Mouse (Mus musculus) kidney, embryonic 16.5 days (tissue): ENCODE measurements around the gene Adam12. TPM values are rescaled to one million over a fixed set of nuclear protein-coding genes. Genes with fewer than 3 reads are reported as not detected.
A peak's percentile ranks its signal among the peaks of the same experiment; 100 is the strongest.

Experiments
- ATAC-seq: fragments of 200-750 bp; cut with Nextera tagmentation; 2 replicates; pipeline ENCODE4 v1.8.0; 2017; ENCODE audit warnings: moderate TSS enrichment; ENCODE audit not compliant: low FRiP score, low TSS enrichment
- H3K27ac ChIP-seq: fragments of 300-500 bp; sonication (generic); 2 replicates; pipeline ENCODE4 v1.5.1; 2014; ENCODE audit warnings: low read length
- H3K27me3 ChIP-seq: fragments of 300-500 bp; sonication (generic); 2 replicates; pipeline ENCODE4 v1.6.1; 2014; ENCODE audit warnings: low read length, control low read depth, mixed read lengths; ENCODE audit not compliant: insufficient read depth
- H3K36me3 ChIP-seq: fragments of 300-500 bp; sonication (generic); 2 replicates; pipeline ENCODE4 v1.6.1; 2014; ENCODE audit warnings: low read length, control low read depth, mixed read lengths; ENCODE audit not compliant: insufficient read depth
- H3K4me1 ChIP-seq: fragments of 300-500 bp; sonication (generic); 2 replicates; pipeline ENCODE4 v1.6.1; 2014; ENCODE audit warnings: low read length, control low read depth, mixed read lengths; ENCODE audit not compliant: insufficient read depth
- H3K4me2 ChIP-seq: fragments of 300-500 bp; sonication (generic); replicated peaks from 2 replicates; pipeline ENCODE4 v1.6.1; 2014; ENCODE audit warnings: low read depth, low read length
- H3K4me3 ChIP-seq: fragments of 300-500 bp; sonication (generic); 2 replicates; pipeline ENCODE4 v1.5.1; 2014; ENCODE audit warnings: mild to moderate bottlenecking, low read length
- H3K9ac ChIP-seq: fragments of 300-500 bp; sonication (generic); replicated peaks from 2 replicates; pipeline ENCODE4 v1.6.1; 2014; ENCODE audit warnings: low read length
- H3K9me3 ChIP-seq: fragments of 300-500 bp; sonication (generic); 2 replicates; pipeline ENCODE4 v1.6.1; 2016; ENCODE audit warnings: low read length, control low read depth
- WGBS: fragments of 180-500 bp; shearing (Covaris S2); extraction: QIAGEN DNeasy Blood & Tissue Kit; methylation state at CpG from one replicate; pipeline ENCODE4 v1.1.7; 2014; 5-methylcytosine and 5-hydroxymethylcytosine counted together
- polyA plus RNA-seq: library from polyadenylated mRNA; unstranded; fragments of >200 nt; fragmentation: Nextera tagmentation; extraction: Ambion mirVana; gene quantifications from 2 replicates; pipeline ENCODE4 v1.2.1, GENCODE M21; 2015

The Adam12 gene
- polyA plus RNA-seq, 1 experiment from 2014 or later, result 4.5 TPM

DNA sequence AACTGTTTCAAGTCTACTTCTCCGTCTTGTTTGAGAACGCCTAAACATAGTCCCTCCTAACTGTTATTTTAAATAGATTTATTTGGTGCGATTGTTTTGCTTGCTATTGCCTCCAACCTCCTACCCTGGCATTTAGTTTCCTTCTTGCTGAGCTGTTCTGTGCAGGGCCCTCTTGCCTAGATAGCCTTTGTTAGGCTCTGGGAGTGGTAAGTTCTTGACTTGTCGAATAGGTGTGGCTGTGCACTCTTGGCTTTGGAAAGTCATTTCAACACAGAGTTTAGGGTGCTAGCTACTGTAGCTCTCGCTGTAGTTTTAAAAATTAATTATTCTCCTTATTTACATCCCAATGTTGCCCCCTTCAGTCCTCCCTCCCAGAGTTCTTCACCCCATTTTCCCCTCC, 222.8 kb downstream of the Adam12 start:
- ATAC-seq, result no peak

DNA sequence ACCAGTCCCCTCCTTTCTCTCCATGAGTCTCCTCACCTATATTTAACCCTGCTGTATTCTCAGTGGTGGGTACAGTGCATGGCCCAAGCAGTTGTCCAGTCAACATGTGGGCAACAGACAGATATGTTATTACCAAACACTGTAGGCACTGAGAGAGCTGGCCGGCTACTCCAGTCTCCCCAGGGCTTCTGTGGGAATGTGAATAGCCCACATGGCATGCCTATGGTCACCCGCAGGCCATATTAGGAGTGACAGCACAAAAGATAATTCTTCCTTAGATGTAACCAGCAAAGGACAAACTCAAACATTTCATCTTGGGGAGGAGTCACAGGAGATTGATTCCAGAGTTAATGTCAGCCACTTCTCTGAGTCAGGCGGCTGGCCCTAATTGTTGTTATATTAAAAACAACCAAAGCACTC, 224.0 kb downstream of the Adam12 start:
- Histone ChIP-seq H3K9ac (no peak overlapping the region), H3K27ac (no peak overlapping the region), H3K4me3 (no peak overlapping the region), H3K36me3 (no peaks in the 10 kb centered on the region), H3K4me2 (no peak overlapping the region), H3K27me3 (no peaks in the 10 kb centered on the region), H3K9me3 (peaks cover 5% of the 10 kb centered on the region), H3K4me1 (no peaks in the 10 kb centered on the region)
- no peak for ATAC-seq
- 80% methylated on average over 3 of the region's 3 CpGs for WGBS

More for the DNA sequence above, 222.8 kb downstream of the Adam12 start:
- peaks cover 5% of the 10 kb centered on the region for H3K9me3 ChIP-seq
- no peak overlapping the region for H3K4me3 ChIP-seq
- no peak overlapping the region for H3K27ac ChIP-seq
- 73% methylated on average over 5 of the region's 5 CpGs for WGBS
- no peaks in the 10 kb centered on the region for H3K4me1 ChIP-seq
- no peaks in the 10 kb centered on the region for H3K27me3 ChIP-seq
- no peak overlapping the region for H3K4me2 ChIP-seq
- H3K9ac ChIP-seq, result no peak overlapping the region
- H3K36me3 ChIP-seq, result no peaks in the 10 kb centered on the region

DNA sequence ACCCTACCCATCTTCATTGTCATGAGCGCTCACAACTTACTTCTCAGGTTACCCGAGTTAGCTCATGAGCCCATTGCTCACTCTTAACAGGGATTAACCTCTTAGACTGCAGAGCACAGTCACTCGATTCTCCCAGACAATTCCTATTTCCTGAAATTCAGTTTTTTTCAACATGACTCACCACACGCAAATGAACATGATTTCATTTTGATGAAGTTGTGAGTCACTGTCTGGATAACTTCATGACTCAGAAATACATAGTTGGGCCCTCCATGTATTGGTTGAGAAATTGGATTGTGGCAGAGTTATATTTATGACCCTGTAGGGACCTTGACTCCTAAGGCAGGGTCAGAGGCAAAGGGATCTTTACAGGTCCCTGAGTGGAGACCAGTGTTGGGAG, 230.4 kb downstream of the Adam12 start:
- H3K27ac ChIP-seq, result no peak overlapping the region
- H3K36me3 ChIP-seq, result no peaks in the 10 kb centered on the region
- ATAC-seq, result no peak
- no peaks in the 10 kb centered on the region for H3K27me3 ChIP-seq
- peaks cover 5% of the 10 kb centered on the region for H3K9me3 ChIP-seq
- H3K4me3 ChIP-seq, result no peak overlapping the region
- no peak overlapping the region for H3K9ac ChIP-seq
- peaks cover 6% of the 10 kb centered on the region; the same call in 1 of the 2 replicates for H3K4me1 ChIP-seq
- WGBS, result 85% methylated on average over 4 of the region's 4 CpGs
- H3K4me2 ChIP-seq, result no peak overlapping the region

DNA sequence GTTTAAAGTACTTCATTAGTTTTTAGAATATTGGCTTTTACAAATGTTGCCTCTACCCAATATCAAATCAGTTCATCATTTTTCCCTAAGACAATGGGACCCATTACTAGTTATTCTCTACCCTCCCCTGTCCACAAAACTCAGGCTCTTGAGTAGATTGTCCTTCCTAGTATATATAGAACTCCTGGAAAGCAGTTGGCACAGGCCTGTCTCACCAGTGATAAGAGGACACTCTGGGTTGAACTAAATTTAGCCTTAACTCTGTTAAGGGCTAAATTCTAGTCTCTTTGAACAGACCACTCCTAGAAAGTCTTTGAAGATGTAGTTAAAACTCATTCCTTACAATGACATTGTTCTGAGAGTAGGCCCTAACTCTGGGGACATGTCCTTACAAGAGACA, 241.0 kb downstream of the Adam12 start:
- Histone ChIP-seq H3K4me2 (no peak overlapping the region), H3K27ac (no peak overlapping the region), H3K9me3 (no peaks in the 10 kb centered on the region), H3K9ac (no peak overlapping the region), H3K27me3 (no peaks in the 10 kb centered on the region), H3K36me3 (no peaks in the 10 kb centered on the region), H3K4me3 (no peak overlapping the region), H3K4me1 (no peaks in the 10 kb centered on the region)
- no peak for ATAC-seq

DNA sequence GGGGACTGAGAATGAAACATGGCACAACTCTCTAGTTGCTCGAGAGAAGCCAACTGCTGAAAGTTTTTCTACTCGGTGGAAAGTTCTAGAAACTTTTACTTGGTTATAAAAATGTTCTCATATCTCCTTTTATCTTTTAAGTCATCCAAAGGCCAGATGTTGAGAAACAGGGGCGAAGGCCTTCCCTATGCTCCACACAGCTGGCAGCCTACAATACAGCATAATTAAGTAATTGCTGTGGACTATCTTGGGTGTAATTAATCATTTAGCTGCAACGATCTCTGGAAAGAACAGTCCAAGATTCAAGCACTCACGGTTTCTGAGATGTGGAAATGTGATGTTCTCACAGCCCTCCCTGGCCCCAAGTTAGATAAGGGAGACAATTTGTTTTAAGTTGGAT, 243.6 kb downstream of the Adam12 start:
- Histone ChIP-seq H3K9ac (no peak overlapping the region), H3K36me3 (no peaks in the 10 kb centered on the region), H3K9me3 (no peaks in the 10 kb centered on the region), H3K4me2 (no peak overlapping the region), H3K27me3 (no peaks in the 10 kb centered on the region), H3K4me3 (no peak overlapping the region), H3K27ac (no peak overlapping the region), H3K4me1 (no peaks in the 10 kb centered on the region)
- WGBS, result 60% methylated on average over 5 of the region's 5 CpGs
- no peak; the same call in 1 of the 2 replicates for ATAC-seq

DNA sequence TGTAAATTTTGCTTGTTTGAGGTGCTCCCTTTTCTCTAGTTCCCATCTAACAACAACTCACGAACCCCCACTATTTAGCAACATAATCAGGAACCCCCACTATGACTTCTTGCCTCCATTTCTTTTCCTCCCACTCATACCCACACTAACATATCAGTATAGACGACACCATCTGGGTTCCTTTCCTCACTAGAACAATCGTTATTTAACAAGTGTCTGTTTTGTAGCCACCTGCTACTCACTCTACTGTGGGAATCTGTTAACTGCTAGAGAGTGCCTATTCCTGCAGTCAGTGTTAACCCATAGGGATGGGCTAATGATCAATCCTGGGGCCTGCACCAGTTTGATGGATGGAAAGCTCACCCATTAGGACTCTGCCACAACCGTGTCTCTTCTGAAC, 245.7 kb downstream of the Adam12 start:
- Histone ChIP-seq H3K4me2 (no peak overlapping the region), H3K36me3 (no peaks in the 10 kb centered on the region), H3K27me3 (no peaks in the 10 kb centered on the region), H3K4me3 (no peak overlapping the region), H3K4me1 (no peaks in the 10 kb centered on the region), H3K9ac (no peak overlapping the region), H3K27ac (no peak overlapping the region), H3K9me3 (no peaks in the 10 kb centered on the region)
- no peak for ATAC-seq
- WGBS, result 76% methylated on average over 4 of the region's 4 CpGs

DNA sequence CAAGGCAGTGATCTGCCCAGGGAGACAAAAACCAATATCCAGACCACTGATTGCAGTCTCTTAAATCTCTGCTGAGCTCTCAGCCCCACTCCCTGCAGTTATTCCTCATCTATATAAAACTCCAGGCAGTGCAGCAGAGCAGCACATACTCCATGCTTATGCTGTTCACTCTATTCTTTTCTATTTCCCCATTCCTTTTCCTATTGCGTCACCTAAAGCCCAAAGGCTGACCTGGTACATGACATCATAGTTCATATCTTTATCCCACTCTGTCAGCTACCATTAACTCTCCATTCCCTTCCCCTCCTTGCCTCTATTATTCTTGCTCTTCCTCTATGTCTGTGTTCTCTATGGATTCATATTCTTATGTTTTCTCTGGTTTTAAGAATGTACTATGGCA, 246.3 kb downstream of the Adam12 start:
- H3K9me3 ChIP-seq, result no peaks in the 10 kb centered on the region
- H3K27ac ChIP-seq, result no peak overlapping the region
- no peak overlapping the region for H3K4me2 ChIP-seq
- H3K9ac ChIP-seq, result no peak overlapping the region
- ATAC-seq, result no peak
- H3K36me3 ChIP-seq, result no peaks in the 10 kb centered on the region
- H3K27me3 ChIP-seq, result no peaks in the 10 kb centered on the region
- no peak overlapping the region for H3K4me3 ChIP-seq
- H3K4me1 ChIP-seq, result no peaks in the 10 kb centered on the region
- WGBS, result 81% methylated on average over 1 of the region's 1 CpGs

DNA sequence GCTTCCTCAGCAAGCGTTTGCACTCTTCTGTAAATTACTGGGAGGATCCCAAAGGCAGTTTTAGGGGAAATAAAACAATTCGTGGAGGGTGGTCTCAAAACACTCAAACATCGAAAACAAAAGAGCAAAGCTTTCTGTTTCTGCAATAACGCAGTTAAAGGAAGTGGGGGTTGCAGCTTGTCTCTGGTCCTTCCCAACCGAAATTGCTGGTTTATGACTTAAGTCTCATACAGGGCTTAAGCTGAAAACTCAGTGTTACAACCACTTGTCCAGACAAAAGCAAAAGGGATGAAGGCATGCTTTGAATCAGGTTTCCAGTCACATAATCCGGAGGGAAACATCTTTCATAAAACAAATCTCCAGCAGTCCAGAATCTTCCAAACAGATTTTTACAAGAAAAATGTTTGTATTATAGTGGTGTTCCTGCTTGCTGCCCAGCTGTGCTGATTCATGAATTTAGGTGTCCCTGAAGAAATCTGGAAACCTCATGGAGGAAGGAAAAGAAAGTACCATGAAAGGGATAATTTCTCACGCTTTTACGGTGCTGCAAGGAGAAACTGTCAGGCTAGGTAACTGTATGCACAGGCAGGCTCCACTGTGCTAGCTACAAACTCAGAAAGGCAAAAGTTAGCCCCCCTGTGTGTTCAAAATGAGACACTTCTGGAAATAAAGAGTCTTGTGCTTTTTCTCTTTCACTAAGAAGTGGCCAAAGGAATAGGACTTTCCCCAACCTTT, 255.4 kb downstream of the Adam12 start:
- no peaks in the 10 kb centered on the region for H3K9me3 ChIP-seq
- H3K9ac ChIP-seq, result no peak overlapping the region
- H3K36me3 ChIP-seq, result no peaks in the 10 kb centered on the region
- ATAC-seq, result no peak
- H3K27me3 ChIP-seq, result no peaks in the 10 kb centered on the region
- no peak overlapping the region; the same call in 1 of the 2 replicates for H3K4me2 ChIP-seq
- WGBS, result 25% methylated on average over 8 of the region's 8 CpGs
- no peak overlapping the region for H3K4me3 ChIP-seq
- peaks cover 17% of the 10 kb centered on the region for H3K4me1 ChIP-seq
- H3K27ac ChIP-seq, result peak overlapping the region; percentile 43; the same call in 1 of the 2 replicates

DNA sequence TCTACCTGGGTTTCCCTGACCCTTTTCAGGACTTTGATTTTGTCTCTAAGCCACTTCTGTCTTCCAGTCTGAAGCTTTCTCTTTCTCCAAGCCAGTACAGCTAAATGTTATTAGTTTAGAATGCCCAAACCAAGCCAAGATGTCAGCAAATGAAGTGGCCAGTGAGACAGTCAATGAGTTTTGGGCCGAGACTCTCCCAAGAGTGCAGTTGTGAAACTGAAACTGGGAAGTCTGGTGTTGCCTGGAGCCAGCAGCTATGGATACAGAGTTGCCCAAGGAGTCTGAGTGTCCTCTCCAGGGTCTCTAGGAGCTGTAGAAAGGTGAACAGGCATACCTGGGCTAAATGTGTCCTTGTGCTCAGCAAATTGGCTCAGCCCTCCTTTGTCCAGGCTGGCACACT, 260.9 kb downstream of the Adam12 start:
- Histone ChIP-seq H3K9me3 (no peaks in the 10 kb centered on the region), H3K27me3 (no peaks in the 10 kb centered on the region), H3K36me3 (no peaks in the 10 kb centered on the region), H3K4me3 (no peak overlapping the region), H3K4me1 (peaks cover 16% of the 10 kb centered on the region), H3K4me2 (no peak overlapping the region), H3K9ac (no peak overlapping the region), H3K27ac (peak overlapping the region; percentile 46; the same call in 1 of the 2 replicates)
- 90% methylated on average over 1 of the region's 1 CpGs for WGBS
- ATAC-seq, result no peak

DNA sequence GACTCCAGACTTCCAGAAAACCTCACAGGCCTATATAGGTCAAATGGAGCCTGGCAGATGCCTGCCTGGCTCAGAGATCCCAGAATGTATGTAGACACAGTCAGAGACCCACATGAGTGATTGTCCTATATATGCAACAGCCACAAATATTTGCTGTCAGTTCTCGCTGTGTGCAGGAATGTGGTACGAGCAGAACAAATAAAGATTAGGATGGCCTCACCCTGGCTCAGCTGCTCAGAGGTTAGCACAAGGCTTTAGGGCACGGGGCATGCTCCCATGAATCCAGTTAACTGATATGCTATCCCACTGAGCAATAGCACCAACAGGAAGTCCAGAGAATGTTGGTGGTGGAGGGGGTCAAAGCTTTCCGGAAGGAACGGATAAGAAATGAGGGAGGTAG, 261.5 kb downstream of the Adam12 start:
- no peak overlapping the region; the same call in 1 of the 2 replicates for H3K27ac ChIP-seq
- peaks cover 13% of the 10 kb centered on the region for H3K4me1 ChIP-seq
- no peaks in the 10 kb centered on the region for H3K9me3 ChIP-seq
- no peak overlapping the region for H3K9ac ChIP-seq
- no peak overlapping the region for H3K4me3 ChIP-seq
- H3K27me3 ChIP-seq, result no peaks in the 10 kb centered on the region
- 0 out of 2 replicates have a peak, but pooled peaks have one; percentile 27 for ATAC-seq
- H3K4me2 ChIP-seq, result no peak overlapping the region
- no peaks in the 10 kb centered on the region for H3K36me3 ChIP-seq
- 51% methylated on average over 5 of the region's 5 CpGs for WGBS
